Mouse (Mus musculus) hindbrain, embryonic 11.5 days (tissue): ENCODE measurements around the gene Car8. TPM values are rescaled to one million over a fixed set of nuclear protein-coding genes. Genes with fewer than 3 reads are reported as not detected.

Experiments
- ATAC-seq: fragments of 200-750 bp; cut with Nextera tagmentation; 2 replicates; pipeline ENCODE4 v1.8.0; 2017; ENCODE audit warnings: mild to moderate bottlenecking, moderate TSS enrichment, moderate library complexity; ENCODE audit not compliant: low FRiP score
- DNase-seq: peaks from one replicate; pipeline ENCODE4 v3.0.0-alpha.2; 2015; ENCODE audit warnings: low spot score
- H3K27ac ChIP-seq: fragments of 300-500 bp; sonication (generic); 2 replicates; pipeline ENCODE4 v1.5.1; 2014; ENCODE audit warnings: mild to moderate bottlenecking, low read depth, low read length
- H3K27me3 ChIP-seq: fragments of 300-500 bp; sonication (generic); 2 replicates; pipeline ENCODE4 v1.6.1; 2014; ENCODE audit warnings: mild to moderate bottlenecking, low read length, moderate library complexity, mixed read lengths; ENCODE audit not compliant: control insufficient read depth, insufficient read depth
- H3K36me3 ChIP-seq: fragments of 300-500 bp; sonication (generic); 2 replicates; pipeline ENCODE4 v1.6.1; 2014; ENCODE audit warnings: mild to moderate bottlenecking, low read length, moderate library complexity, mixed read lengths; ENCODE audit not compliant: control insufficient read depth, insufficient read depth
- H3K4me1 ChIP-seq: fragments of 300-500 bp; sonication (generic); replicated peaks from 2 replicates; pipeline ENCODE4 v1.6.1; 2014; ENCODE audit warnings: low read length, mixed read lengths; ENCODE audit not compliant: control insufficient read depth, insufficient read depth
- H3K4me2 ChIP-seq: fragments of 300-500 bp; sonication (generic); replicated peaks from 2 replicates; pipeline ENCODE4 v1.6.1; 2014; ENCODE audit warnings: mild to moderate bottlenecking, low read depth, low read length
- H3K4me3 ChIP-seq: fragments of 300-500 bp; sonication (generic); 2 replicates; pipeline ENCODE4 v1.5.1; 2014; ENCODE audit warnings: low read depth, low read length
- H3K9ac ChIP-seq: fragments of 300-500 bp; sonication (generic); 2 replicates; pipeline ENCODE4 v1.6.1; 2014; ENCODE audit warnings: low read depth, low read length
- H3K9me3 ChIP-seq: fragments of 300-500 bp; sonication (generic); 2 replicates; pipeline ENCODE4 v1.6.1; 2016; ENCODE audit warnings: low read length; ENCODE audit not compliant: control insufficient read depth
- WGBS: fragments of 180-500 bp; shearing (Covaris S2); extraction: QIAGEN DNeasy Blood & Tissue Kit; methylation state at CpG from one replicate; pipeline ENCODE4 v1.1.7; 2014; 5-methylcytosine and 5-hydroxymethylcytosine counted together
- polyA plus RNA-seq: library from polyadenylated mRNA; unstranded; fragments of >200 nt; fragmentation: Nextera tagmentation; extraction: Ambion mirVana; gene quantifications from 2 replicates; pipeline ENCODE4 v1.2.1, GENCODE M21; 2014

Car8 gene
- polyA plus RNA-seq, 1 experiment from 2014 or later: 1.9 TPM

DNA sequence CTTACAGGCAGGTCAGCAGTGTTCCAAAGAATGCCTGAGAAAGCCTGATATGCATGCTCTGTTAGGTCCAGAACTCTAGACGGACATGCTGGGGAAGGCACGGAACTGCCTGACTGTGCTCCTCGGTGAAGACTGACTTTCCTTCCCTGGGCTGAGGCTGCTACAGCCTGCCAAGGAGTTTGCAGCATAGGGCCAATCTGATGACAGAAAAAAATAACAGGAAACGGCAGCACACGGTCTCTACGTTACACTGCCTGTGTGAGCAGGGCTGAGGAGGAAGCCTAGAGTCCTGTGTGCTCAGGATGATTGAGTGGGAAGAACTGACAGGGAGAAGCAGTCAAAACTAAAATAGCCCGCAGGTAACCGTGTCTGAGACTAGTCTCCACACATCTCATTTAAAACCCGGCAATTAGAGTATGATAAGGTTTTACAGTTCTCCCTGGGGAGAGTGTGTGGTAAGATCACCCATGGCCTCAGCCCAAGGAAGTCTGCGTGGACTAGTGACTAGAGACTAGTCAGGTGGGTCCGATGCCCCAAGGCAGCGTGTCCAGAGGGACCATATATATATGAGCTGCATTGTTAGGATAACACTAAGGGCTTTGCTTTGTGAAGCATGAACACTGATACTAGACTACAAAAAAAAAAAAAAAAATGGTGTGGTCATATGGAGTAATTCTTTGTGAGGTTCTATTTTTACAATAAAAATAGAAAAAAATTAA, 6.3 kb downstream of the Car8 start:
- DNase-seq: no peak
- Histone ChIP-seq H3K9me3 (no peaks in the 10 kb centered on the region), H3K36me3 (no peaks in the 10 kb centered on the region), H3K4me2 (no peak overlapping the region), H3K4me1 (no peaks in the 10 kb centered on the region), H3K9ac (no peak overlapping the region), H3K4me3 (no peak overlapping the region), H3K27me3 (no peaks in the 10 kb centered on the region), H3K27ac (no peak overlapping the region)
- WGBS: 72% methylated on average over 12 of the region's 12 CpGs
- no peak; the same call in 1 of the 2 replicates for ATAC-seq

GRCm38 (mm10) chr4:8231291-8231871, 7.5 kb downstream of the Car8 start:
- no peaks in the 10 kb centered on the region for H3K36me3 ChIP-seq
- H3K4me1 ChIP-seq: no peaks in the 10 kb centered on the region
- no peak for ATAC-seq
- no peak overlapping the region for H3K4me3 ChIP-seq
- H3K4me2 ChIP-seq: no peak overlapping the region
- no peaks in the 10 kb centered on the region for H3K9me3 ChIP-seq
- no peak for DNase-seq
- 87% methylated on average over 5 of the region's 5 CpGs for WGBS
- H3K27ac ChIP-seq: no peak overlapping the region
- H3K9ac ChIP-seq: no peak overlapping the region
- H3K27me3 ChIP-seq: no peaks in the 10 kb centered on the region

DNA sequence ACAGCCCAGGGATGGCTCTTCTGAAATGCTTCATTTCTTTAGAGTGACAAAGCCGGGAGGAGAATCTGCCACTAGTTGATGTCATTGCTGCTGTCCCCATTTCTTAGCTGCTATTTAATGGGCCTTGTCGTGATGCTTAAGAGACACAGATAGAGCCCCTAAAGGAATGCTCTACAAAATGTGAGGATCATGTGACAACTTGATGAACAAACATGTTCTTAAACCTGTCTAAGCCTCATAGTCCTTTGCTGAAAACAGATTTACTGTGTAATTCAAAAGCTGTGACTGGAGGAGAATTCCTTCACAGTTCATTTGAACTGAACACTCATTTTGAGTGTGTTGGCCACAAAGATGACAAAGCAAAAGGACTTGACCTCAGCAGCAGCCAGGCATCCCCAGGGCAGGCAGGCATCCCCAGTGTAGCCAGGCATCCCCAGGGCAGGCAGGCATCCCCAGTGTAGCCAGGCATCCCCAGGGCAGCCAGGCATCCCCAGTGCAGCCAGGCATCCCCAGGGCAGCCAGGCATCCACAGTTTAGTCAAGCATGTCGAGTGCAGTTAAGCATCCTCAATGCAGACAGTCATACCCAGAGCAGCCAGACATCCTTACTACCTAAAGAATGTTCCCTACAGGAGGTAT, 9.1 kb downstream of the Car8 start:
- H3K9me3 ChIP-seq: no peaks in the 10 kb centered on the region
- no peaks in the 10 kb centered on the region for H3K36me3 ChIP-seq
- no peaks in the 10 kb centered on the region for H3K4me1 ChIP-seq
- ATAC-seq (no peak), DNase-seq (no peak)
- H3K27me3 ChIP-seq: no peaks in the 10 kb centered on the region
- H3K27ac ChIP-seq: no peak overlapping the region
- no peak overlapping the region for H3K4me2 ChIP-seq
- no peak overlapping the region for H3K9ac ChIP-seq
- 60% methylated on average over 3 of the region's 3 CpGs for WGBS
- no peak overlapping the region for H3K4me3 ChIP-seq

GRCm38 (mm10) chr4:8218941-8219340, 19.9 kb downstream of the Car8 start:
- Histone ChIP-seq H3K27ac (no peak overlapping the region), H3K9me3 (no peaks in the 10 kb centered on the region), H3K27me3 (no peaks in the 10 kb centered on the region), H3K36me3 (no peaks in the 10 kb centered on the region), H3K4me1 (no peaks in the 10 kb centered on the region), H3K9ac (no peak overlapping the region), H3K4me3 (no peak overlapping the region), H3K4me2 (no peak overlapping the region)
- no peak for DNase-seq
- ATAC-seq: no peak
- WGBS: 88% methylated on average over 8 of the region's 8 CpGs

- Histone ChIP-seq H3K4me2 (no peak overlapping the region), H3K27me3 (no peaks in the 10 kb centered on the region), H3K9me3 (no peaks in the 10 kb centered on the region), H3K9ac (no peak overlapping the region), H3K36me3 (no peaks in the 10 kb centered on the region), H3K4me3 (no peak overlapping the region), H3K27ac (no peak overlapping the region), H3K4me1 (no peaks in the 10 kb centered on the region)
- WGBS: 85% methylated on average over 3 of the region's 3 CpGs
- DNase-seq (no peak), ATAC-seq (no peak)
These were observed 20.8 kb downstream of the Car8 start for GRCm38 (mm10) chr4:8218004-8218403.

DNA sequence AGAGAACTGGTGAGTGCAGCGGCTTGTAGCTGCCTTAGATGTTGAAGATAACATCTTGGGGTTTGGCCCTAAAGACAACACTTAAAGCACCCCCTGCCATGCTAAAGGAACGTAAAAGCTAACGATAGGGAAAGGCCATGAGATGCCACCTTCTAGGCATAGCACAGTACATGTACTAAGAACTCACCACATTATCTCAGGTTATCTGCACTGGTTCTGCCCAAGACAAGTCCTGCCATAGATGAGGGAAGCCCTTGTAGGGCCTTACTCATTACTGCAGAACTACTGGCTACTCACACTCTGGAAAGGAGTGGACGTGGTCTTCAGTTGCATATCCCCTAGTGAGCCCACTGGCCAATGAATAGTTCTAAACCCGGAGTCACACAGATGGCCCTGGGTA, 21.6 kb downstream of the Car8 start:
- Histone ChIP-seq H3K27ac (no peak overlapping the region), H3K4me2 (no peak overlapping the region), H3K4me1 (no peaks in the 10 kb centered on the region), H3K36me3 (no peaks in the 10 kb centered on the region), H3K27me3 (no peaks in the 10 kb centered on the region), H3K4me3 (no peak overlapping the region), H3K9me3 (no peaks in the 10 kb centered on the region), H3K9ac (no peak overlapping the region)
- ATAC-seq (no peak), DNase-seq (no peak)
- 75% methylated on average over 5 of the region's 5 CpGs for WGBS

- Histone ChIP-seq H3K36me3 (no peaks in the 10 kb centered on the region), H3K4me3 (no peak overlapping the region), H3K4me2 (no peak overlapping the region), H3K27ac (no peak overlapping the region), H3K9me3 (no peaks in the 10 kb centered on the region), H3K9ac (no peak overlapping the region), H3K4me1 (no peaks in the 10 kb centered on the region), H3K27me3 (no peaks in the 10 kb centered on the region)
- WGBS: 33% methylated on average over 6 of the region's 6 CpGs
- ATAC-seq: peak; percentile 51; the same call in 1 of the 2 replicates
- DNase-seq: peak; percentile 29
These were observed 22.3 kb downstream of the Car8 start for GRCm38 (mm10) chr4:8216551-8216950.

DNA sequence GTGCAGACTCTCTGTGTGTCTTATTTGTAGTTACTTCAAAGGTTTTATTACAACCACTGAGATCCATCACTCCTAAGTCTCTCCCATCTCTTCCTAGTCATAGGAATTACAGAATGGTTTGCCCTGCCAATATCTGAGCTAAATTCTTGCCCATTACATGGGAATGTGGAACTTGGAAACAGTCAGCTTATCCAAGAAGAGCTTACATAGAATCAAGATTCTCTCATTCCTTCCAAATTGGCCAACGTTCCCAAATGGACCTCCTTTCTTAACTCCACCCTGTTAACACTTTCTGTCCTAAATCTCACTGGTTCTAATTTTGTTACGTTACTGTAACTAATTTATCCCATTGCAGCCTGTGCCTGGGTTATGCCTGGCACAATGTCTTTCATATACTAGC, 25.2 kb downstream of the Car8 start:
- H3K36me3 ChIP-seq: no peaks in the 10 kb centered on the region
- H3K9me3 ChIP-seq: no peaks in the 10 kb centered on the region
- no peak overlapping the region for H3K4me3 ChIP-seq
- no peaks in the 10 kb centered on the region for H3K27me3 ChIP-seq
- no peak overlapping the region for H3K27ac ChIP-seq
- WGBS: 86% methylated on average over 2 of the region's 2 CpGs
- no peak overlapping the region for H3K4me2 ChIP-seq
- DNase-seq: no peak
- no peaks in the 10 kb centered on the region for H3K4me1 ChIP-seq
- ATAC-seq: no peak
- H3K9ac ChIP-seq: no peak overlapping the region
